Mouse (Mus musculus): ENCODE results near the gene Kpna7. TPM values are rescaled to one million over a fixed set of nuclear protein-coding genes. Genes with fewer than 3 reads are reported as not detected.

Kpna7 gene
- polyA plus RNA-seq, 1 experiment from 2014 or later, result not detected

- Histone ChIP-seq H3K4me3 (no peak overlapping the region), H3K4me1 (peaks cover 40% of the 10 kb centered on the region), H3K9ac (no peak overlapping the region), H3K9me3 (no peaks in the 10 kb centered on the region), H3K27me3 (no peaks in the 10 kb centered on the region), H3K4me2 (no peak overlapping the region), H3K36me3 (no peaks in the 10 kb centered on the region), H3K27ac (0 out of 2 replicates have a peak overlapping the region, but pooled peaks have one; percentile 27)
- WGBS, result 92% methylated on average over 5 of the region's 5 CpGs
- no peak for ATAC-seq (ENCODE audit: insufficient number of reproducible peaks, low FRiP score, low TSS enrichment, low read depth)
Measured at GRCm38 (mm10) chr5:144950428-144951051, 133.3 kb downstream of the Kpna7 start.

GRCm38 (mm10) chr5:144949856-144950255 is 134.0 kb downstream of the Kpna7 start:
- WGBS, result 68% methylated on average over 4 of the region's 4 CpGs
- H3K27me3 ChIP-seq, result no peaks in the 10 kb centered on the region
- no peak overlapping the region for H3K4me2 ChIP-seq
- no peak overlapping the region for H3K4me3 ChIP-seq
- peaks cover 41% of the 10 kb centered on the region for H3K4me1 ChIP-seq
- H3K9me3 ChIP-seq, result no peaks in the 10 kb centered on the region
- H3K9ac ChIP-seq, result no peak overlapping the region
- H3K27ac ChIP-seq, result 0 out of 2 replicates have a peak overlapping the region, but pooled peaks have one; percentile 24
- no peak for ATAC-seq (ENCODE audit: insufficient number of reproducible peaks, low FRiP score, low TSS enrichment, low read depth)
- no peaks in the 10 kb centered on the region for H3K36me3 ChIP-seq

GRCm38 (mm10) chr5:144948422-144948821 is 135.4 kb downstream of the Kpna7 start:
- Histone ChIP-seq H3K9ac (no peak overlapping the region), H3K4me3 (no peak overlapping the region), H3K36me3 (no peaks in the 10 kb centered on the region), H3K4me1 (peaks cover 32% of the 10 kb centered on the region), H3K4me2 (no peak overlapping the region), H3K27ac (0 out of 2 replicates have a peak overlapping the region, but pooled peaks have one; percentile 19), H3K27me3 (no peaks in the 10 kb centered on the region), H3K9me3 (no peaks in the 10 kb centered on the region)
- 58% methylated on average over 11 of the region's 11 CpGs for WGBS
- no peak for ATAC-seq (ENCODE audit: insufficient number of reproducible peaks, low FRiP score, low TSS enrichment, low read depth)

GRCm38 (mm10) chr5:144948002-144948401 is 135.8 kb downstream of the Kpna7 start:
- H3K27ac ChIP-seq, result 0 out of 2 replicates have a peak overlapping the region, but pooled peaks have one; percentile 19
- ATAC-seq (ENCODE audit: insufficient number of reproducible peaks, low FRiP score, low TSS enrichment, low read depth), result no peak
- no peaks in the 10 kb centered on the region for H3K27me3 ChIP-seq
- H3K4me2 ChIP-seq, result no peak overlapping the region
- H3K36me3 ChIP-seq, result no peaks in the 10 kb centered on the region
- WGBS, result 77% methylated on average over 1 of the region's 1 CpGs
- no peak overlapping the region for H3K9ac ChIP-seq
- no peak overlapping the region for H3K4me3 ChIP-seq
- no peaks in the 10 kb centered on the region for H3K9me3 ChIP-seq
- H3K4me1 ChIP-seq, result peaks cover 32% of the 10 kb centered on the region

GRCm38 (mm10) chr5:144946032-144946431 is 137.8 kb downstream of the Kpna7 start:
- Histone ChIP-seq H3K36me3 (no peaks in the 10 kb centered on the region), H3K9me3 (no peaks in the 10 kb centered on the region), H3K27ac (no peak overlapping the region), H3K4me1 (peaks cover 40% of the 10 kb centered on the region), H3K4me2 (no peak overlapping the region), H3K9ac (no peak overlapping the region), H3K4me3 (no peak overlapping the region), H3K27me3 (no peaks in the 10 kb centered on the region)
- no peak for ATAC-seq (ENCODE audit: insufficient number of reproducible peaks, low FRiP score, low TSS enrichment, low read depth)
- WGBS, result 58% methylated on average over 4 of the region's 4 CpGs

GRCm38 (mm10) chr5:144944932-144945331 is 138.9 kb downstream of the Kpna7 start:
- no peak overlapping the region for H3K4me3 ChIP-seq

GRCm38 (mm10) chr5:144944370-144944769 is 139.5 kb downstream of the Kpna7 start:
- peaks cover 36% of the 10 kb centered on the region for H3K4me1 ChIP-seq
- H3K4me2 ChIP-seq, result no peak overlapping the region
- no peaks in the 10 kb centered on the region for H3K36me3 ChIP-seq
- H3K27ac ChIP-seq, result peak overlapping the region; percentile 27; the same call in 1 of the 2 replicates
- no peaks in the 10 kb centered on the region for H3K27me3 ChIP-seq
- no peaks in the 10 kb centered on the region for H3K9me3 ChIP-seq
- H3K4me3 ChIP-seq, result no peak overlapping the region
- WGBS, result 65% methylated on average over 4 of the region's 4 CpGs
- no peak for ATAC-seq (ENCODE audit: insufficient number of reproducible peaks, low FRiP score, low TSS enrichment, low read depth)
- no peak overlapping the region for H3K9ac ChIP-seq

More at GRCm38 (mm10) chr5:144944932-144945331, 138.9 kb downstream of the Kpna7 start:
- Histone ChIP-seq H3K36me3 (no peaks in the 10 kb centered on the region), H3K27ac (peak overlapping the region; percentile 27; the same call in 1 of the 2 replicates), H3K27me3 (no peaks in the 10 kb centered on the region), H3K4me1 (peaks cover 40% of the 10 kb centered on the region), H3K4me2 (no peak overlapping the region), H3K9ac (no peak overlapping the region), H3K9me3 (no peaks in the 10 kb centered on the region)
- no peak for ATAC-seq (ENCODE audit: insufficient number of reproducible peaks, low FRiP score, low TSS enrichment, low read depth)
- 72% methylated on average over 7 of the region's 7 CpGs for WGBS

- no peak for ATAC-seq (ENCODE audit: insufficient number of reproducible peaks, low FRiP score, low TSS enrichment, low read depth)
- Histone ChIP-seq H3K36me3 (no peaks in the 10 kb centered on the region), H3K27ac (no peak overlapping the region), H3K9me3 (no peaks in the 10 kb centered on the region), H3K4me3 (no peak overlapping the region), H3K4me2 (no peak overlapping the region), H3K27me3 (no peaks in the 10 kb centered on the region), H3K9ac (no peak overlapping the region), H3K4me1 (peaks cover 36% of the 10 kb centered on the region)
- 79% methylated on average over 6 of the region's 6 CpGs for whole genome bisulfite sequencing
Measured at GRCm38 (mm10) chr5:144943346-144943745, 140.5 kb downstream of the Kpna7 start.

GRCm38 (mm10) chr5:144942431-144942830 is 141.4 kb downstream of the Kpna7 start:
- WGBS, result 66% methylated on average over 9 of the region's 9 CpGs
- ATAC-seq (ENCODE audit: insufficient number of reproducible peaks, low FRiP score, low TSS enrichment, low read depth), result no peak
- Histone ChIP-seq H3K4me2 (no peak overlapping the region), H3K9ac (no peak overlapping the region), H3K36me3 (no peaks in the 10 kb centered on the region), H3K4me1 (peaks cover 34% of the 10 kb centered on the region), H3K27me3 (no peaks in the 10 kb centered on the region), H3K27ac (no peak overlapping the region), H3K4me3 (no peak overlapping the region), H3K9me3 (no peaks in the 10 kb centered on the region)

GRCm38 (mm10) chr5:144940904-144941303 is 142.9 kb downstream of the Kpna7 start:
- Histone ChIP-seq H3K27ac (no peak overlapping the region), H3K9ac (no peak overlapping the region), H3K27me3 (no peaks in the 10 kb centered on the region), H3K36me3 (no peaks in the 10 kb centered on the region), H3K4me2 (no peak overlapping the region), H3K4me3 (no peak overlapping the region), H3K9me3 (no peaks in the 10 kb centered on the region), H3K4me1 (peaks cover 29% of the 10 kb centered on the region)
- no peak for ATAC-seq (ENCODE audit: insufficient number of reproducible peaks, low FRiP score, low TSS enrichment, low read depth)
- WGBS, result 69% methylated on average over 3 of the region's 3 CpGs

GRCm38 (mm10) chr5:144937304-144937703 is 146.5 kb downstream of the Kpna7 start:
- Histone ChIP-seq H3K4me2 (no peak overlapping the region), H3K4me1 (peaks cover 20% of the 10 kb centered on the region), H3K36me3 (no peaks in the 10 kb centered on the region), H3K9me3 (no peaks in the 10 kb centered on the region), H3K27me3 (no peaks in the 10 kb centered on the region), H3K27ac (no peak overlapping the region), H3K4me3 (no peak overlapping the region), H3K9ac (no peak overlapping the region)
- 83% methylated on average over 2 of the region's 2 CpGs for WGBS
- no peak for ATAC-seq (ENCODE audit: insufficient number of reproducible peaks, low FRiP score, low TSS enrichment, low read depth)

All from limb, embryonic 15.5 days (tissue).